Mouse (Mus musculus) lung, postnatal 0 days (tissue): ENCODE results near the gene Cmah. TPM values are rescaled to one million over a fixed set of nuclear protein-coding genes. Genes with fewer than 3 reads are reported as not detected.

ENCODE experiments used
- ATAC-seq: fragments of 200-750 bp; cut with Nextera tagmentation; 2 replicates; pipeline ENCODE4 v1.8.0; 2017; ENCODE audit warnings: moderate library complexity
- DNase-seq: peaks from one replicate; pipeline ENCODE4 v3.0.0-alpha.2; 2016; ENCODE audit warnings: low spot score
- H3K27ac ChIP-seq: fragments of 300-500 bp; sonication (generic); 2 replicates; pipeline ENCODE4 v1.5.1; 2014; ENCODE audit warnings: antibody characterized with exemption, mild to moderate bottlenecking, low read length, mixed read lengths
- H3K27me3 ChIP-seq: fragments of 300-500 bp; sonication (generic); replicated peaks from 2 replicates; pipeline ENCODE4 v1.6.1; 2014; ENCODE audit warnings: low read length, mixed read lengths; ENCODE audit not compliant: insufficient read depth
- H3K36me3 ChIP-seq: fragments of 300-500 bp; sonication (generic); 2 replicates; pipeline ENCODE4 v1.6.1; 2014; ENCODE audit warnings: low read length, mixed read lengths; ENCODE audit not compliant: insufficient read depth
- H3K4me1 ChIP-seq: fragments of 300-500 bp; sonication (generic); 2 replicates; pipeline ENCODE4 v1.6.1; 2014; ENCODE audit warnings: antibody characterized with exemption, low read depth, low read length, mixed read lengths; ENCODE audit not compliant: insufficient read depth
- H3K4me2 ChIP-seq: fragments of 300-500 bp; sonication (generic); replicated peaks from 2 replicates; pipeline ENCODE4 v1.6.1; 2014; ENCODE audit warnings: low read depth, mild to moderate bottlenecking, low read length, moderate library complexity, mixed read lengths
- H3K4me3 ChIP-seq: fragments of 300-500 bp; sonication (generic); 2 replicates; pipeline ENCODE4 v1.5.1; 2014; ENCODE audit warnings: low read depth, low read length
- H3K9ac ChIP-seq: fragments of 300-500 bp; sonication (generic); replicated peaks from 2 replicates; pipeline ENCODE4 v1.6.1; 2014; ENCODE audit warnings: low read depth, mild to moderate bottlenecking
- H3K9me3 ChIP-seq: fragments of 300-500 bp; sonication (generic); 2 replicates; pipeline ENCODE4 v1.6.1; 2016; ENCODE audit warnings: low read length, mixed read lengths
- CTCF ChIP-seq: IDR thresholded peaks from 2 replicates; pipeline ENCODE4 v1.5.1; 2016; ENCODE audit warnings: antibody characterized with exemption, mild to moderate bottlenecking
- EP300 ChIP-seq: IDR thresholded peaks from 2 replicates; pipeline ENCODE4 v1.6.1; 2016; ENCODE audit warnings: antibody characterized with exemption, mild to moderate bottlenecking, control low read depth
- WGBS: fragments of 180-500 bp; shearing (Covaris S2); extraction: QIAGEN DNeasy Blood & Tissue Kit; methylation state at CpG from one replicate; pipeline ENCODE4 v1.1.7; 2014; 5-methylcytosine and 5-hydroxymethylcytosine counted together
- polyA plus RNA-seq: library from polyadenylated mRNA; unstranded; fragments of >200 nt; fragmentation: Nextera tagmentation; extraction: Ambion mirVana; gene quantifications from 2 replicates; pipeline ENCODE4 v1.2.1, GENCODE M21; 2015

Gene Cmah
- polyA plus RNA-seq, 1 experiment from 2014 or later, result 0.74 TPM

- Histone ChIP-seq H3K27ac (no peak overlapping the region), H3K4me1 (no peaks in the 10 kb centered on the region), H3K4me2 (no peak overlapping the region), H3K36me3 (no peaks in the 10 kb centered on the region), H3K4me3 (no peak overlapping the region), H3K9ac (no peak overlapping the region), H3K27me3 (no peaks in the 10 kb centered on the region), H3K9me3 (no peaks in the 10 kb centered on the region)
- TF ChIP-seq EP300 (no peak), CTCF (no peak)
- ATAC-seq (no peak), DNase-seq (no peak)
- WGBS, result 79% methylated on average over 3 of the region's 3 CpGs
Observed at GRCm38 (mm10) chr13:24493784-24494183, 166.6 kb downstream of the Cmah start.

- Histone ChIP-seq H3K4me1 (no peaks in the 10 kb centered on the region), H3K9ac (no peak overlapping the region), H3K4me2 (no peak overlapping the region), H3K27me3 (no peaks in the 10 kb centered on the region), H3K36me3 (no peaks in the 10 kb centered on the region), H3K9me3 (no peaks in the 10 kb centered on the region), H3K4me3 (no peak overlapping the region), H3K27ac (no peak overlapping the region)
- ATAC-seq (no peak), DNase-seq (no peak)
- WGBS, result 82% methylated on average over 5 of the region's 5 CpGs
- TF ChIP-seq EP300 (no peak), CTCF (no peak)
Observed at GRCm38 (mm10) chr13:24496353-24496752, 169.1 kb downstream of the Cmah start.

- H3K36me3 ChIP-seq, result no peaks in the 10 kb centered on the region
- H3K27ac ChIP-seq, result no peak overlapping the region
- TF ChIP-seq EP300 (no peak), CTCF (no peak)
Observed at GRCm38 (mm10) chr13:24497001-24497400, 169.8 kb downstream of the Cmah start.

GRCm38 (mm10) chr13:24498342-24498741, 171.1 kb downstream of the Cmah start:
- no peak overlapping the region for H3K4me3 ChIP-seq
- H3K36me3 ChIP-seq, result no peaks in the 10 kb centered on the region
- TF ChIP-seq EP300, result no peak
- no peak for TF ChIP-seq CTCF
- no peaks in the 10 kb centered on the region for H3K9me3 ChIP-seq
- no peaks in the 10 kb centered on the region for H3K27me3 ChIP-seq
- WGBS, result 68% methylated on average over 6 of the region's 6 CpGs
- no peaks in the 10 kb centered on the region for H3K4me1 ChIP-seq
- no peak for DNase-seq
- no peak overlapping the region for H3K9ac ChIP-seq
- no peak overlapping the region for H3K27ac ChIP-seq
- ATAC-seq, result no peak
- H3K4me2 ChIP-seq, result no peak overlapping the region

More at GRCm38 (mm10) chr13:24497001-24497400, 169.8 kb downstream of the Cmah start:
- Histone ChIP-seq H3K4me2 (no peak overlapping the region), H3K9ac (no peak overlapping the region), H3K9me3 (no peaks in the 10 kb centered on the region), H3K27me3 (no peaks in the 10 kb centered on the region), H3K4me1 (no peaks in the 10 kb centered on the region), H3K4me3 (no peak overlapping the region)
- WGBS, result 63% methylated on average over 12 of the region's 12 CpGs
- ATAC-seq, result no peak
- DNase-seq, result no peak

GRCm38 (mm10) chr13:24499505-24499904, 172.3 kb downstream of the Cmah start:
- Histone ChIP-seq H3K27me3 (no peaks in the 10 kb centered on the region), H3K4me3 (no peak overlapping the region), H3K36me3 (no peaks in the 10 kb centered on the region), H3K9me3 (no peaks in the 10 kb centered on the region), H3K27ac (no peak overlapping the region), H3K4me1 (no peaks in the 10 kb centered on the region), H3K4me2 (no peak overlapping the region), H3K9ac (no peak overlapping the region)
- ATAC-seq (no peak), DNase-seq (peak; percentile 53)
- TF ChIP-seq EP300 (no peak), CTCF (peak; percentile 73)
- WGBS, result 44% methylated on average over 3 of the region's 3 CpGs

- Histone ChIP-seq H3K9me3 (no peaks in the 10 kb centered on the region), H3K36me3 (no peaks in the 10 kb centered on the region), H3K4me3 (no peak overlapping the region), H3K4me2 (no peak overlapping the region), H3K27me3 (no peaks in the 10 kb centered on the region), H3K9ac (no peak overlapping the region), H3K27ac (no peak overlapping the region), H3K4me1 (no peaks in the 10 kb centered on the region)
- no peak for DNase-seq
- no peak for ATAC-seq
- TF ChIP-seq EP300 (no peak), CTCF (no peak)
- WGBS, result 84% methylated on average over 25 of the region's 25 CpGs
Observed at GRCm38 (mm10) chr13:24501179-24501905, 174.1 kb downstream of the Cmah start.
